Mouse (Mus musculus) heart, embryonic 15.5 days (tissue): ENCODE measurements around the gene Sctr. TPM values are rescaled to one million over a fixed set of nuclear protein-coding genes. Genes with fewer than 3 reads are reported as not detected.

Experiments
- ATAC-seq: fragments of 200-750 bp; cut with Nextera tagmentation; replicated peaks from 2 replicates; pipeline ENCODE4 v1.8.0; 2017; ENCODE audit warnings: low read depth, moderate TSS enrichment; ENCODE audit not compliant: insufficient number of reproducible peaks, insufficient read depth, low FRiP score
- H3K27ac ChIP-seq: fragments of 300-500 bp; sonication (generic); 2 replicates; pipeline ENCODE4 v1.5.1; 2015; ENCODE audit warnings: mild to moderate bottlenecking, inconsistent platforms
- H3K27me3 ChIP-seq: fragments of 300-500 bp; sonication (generic); 2 replicates; pipeline ENCODE4 v1.6.1; 2015; ENCODE audit warnings: inconsistent platforms
- H3K36me3 ChIP-seq: fragments of 300-500 bp; sonication (generic); 2 replicates; pipeline ENCODE4 v1.6.1; 2015; ENCODE audit warnings: mild to moderate bottlenecking, inconsistent platforms
- H3K4me1 ChIP-seq: fragments of 300-500 bp; sonication (generic); replicated peaks from 2 replicates; pipeline ENCODE4 v1.6.1; 2015; ENCODE audit warnings: inconsistent platforms
- H3K4me2 ChIP-seq: fragments of 300-500 bp; sonication (generic); 2 replicates; pipeline ENCODE4 v1.6.1; 2015; ENCODE audit warnings: inconsistent platforms, mild to moderate bottlenecking, moderate library complexity
- H3K4me3 ChIP-seq: fragments of 300-500 bp; sonication (generic); 2 replicates; pipeline ENCODE4 v1.5.1; 2015; ENCODE audit warnings: mild to moderate bottlenecking, inconsistent platforms
- H3K9ac ChIP-seq: fragments of 300-500 bp; sonication (generic); 2 replicates; pipeline ENCODE4 v1.6.1; 2015; ENCODE audit warnings: mild to moderate bottlenecking, inconsistent platforms
- H3K9me3 ChIP-seq: fragments of 300-500 bp; sonication (generic); replicated peaks from 2 replicates; pipeline ENCODE4 v1.6.1; 2016; ENCODE audit warnings: inconsistent platforms
- WGBS: fragments of 180-500 bp; shearing (Covaris S2); methylation state at CpG from one replicate; pipeline ENCODE4 v1.1.7; 2015; ENCODE audit warnings: mixed read lengths; 5-methylcytosine and 5-hydroxymethylcytosine counted together
- polyA plus RNA-seq: library from polyadenylated mRNA; unstranded; fragments of >200 nt; fragmentation: Nextera tagmentation; extraction: Ambion mirVana; gene quantifications from 2 replicates; pipeline ENCODE4 v1.2.1, GENCODE M21; 2015

Sctr gene
- polyA plus RNA-seq, 1 experiment from 2014 or later, result not detected

DNA sequence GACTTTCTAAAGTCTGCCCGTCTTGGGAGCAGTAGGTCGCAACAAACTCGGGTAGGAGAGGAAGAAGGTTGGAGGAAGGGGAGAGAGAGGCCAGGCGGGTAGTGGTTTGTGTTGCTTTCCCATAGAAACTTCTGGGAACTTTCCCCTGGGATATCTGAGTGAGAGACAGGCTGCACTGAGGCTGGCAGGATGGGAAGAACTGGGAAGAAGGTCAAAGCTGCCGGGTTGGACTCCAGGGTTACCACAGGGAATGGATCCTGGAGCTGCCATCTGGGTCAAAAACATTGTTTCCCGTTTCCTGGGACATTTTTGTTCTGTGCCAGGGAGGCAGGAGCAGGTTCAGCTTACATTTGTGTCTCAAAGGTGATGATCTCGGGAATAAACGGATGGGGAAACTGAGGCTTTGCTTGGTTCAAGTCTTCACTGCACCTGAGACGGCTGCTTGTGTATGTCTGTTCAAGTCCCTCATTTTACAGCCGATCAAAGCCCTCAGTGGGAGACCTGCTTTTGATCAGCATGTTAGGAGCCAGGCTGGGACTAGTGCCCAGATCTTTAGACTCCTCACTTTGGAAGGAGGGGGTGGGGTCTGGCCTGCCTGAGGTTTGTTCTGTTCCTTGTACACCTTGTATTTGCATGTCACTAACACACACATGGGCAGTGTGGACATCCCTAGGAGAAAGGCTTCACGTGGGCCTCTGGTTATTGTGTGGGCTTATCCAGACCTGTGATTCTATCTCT, 1.3 kb downstream of the Sctr start:
- peak overlapping the region; percentile 47; the same call in 1 of the 2 replicates for H3K4me3 ChIP-seq
- H3K4me1 ChIP-seq, result peaks cover 15% of the 10 kb centered on the region
- no peaks in the 10 kb centered on the region for H3K9me3 ChIP-seq
- peak overlapping the region; percentile 81 for H3K4me2 ChIP-seq
- H3K27ac ChIP-seq, result no peak overlapping the region
- peaks cover 25% of the 10 kb centered on the region for H3K27me3 ChIP-seq
- 35% methylated on average over 11 of the region's 11 CpGs for WGBS
- H3K36me3 ChIP-seq, result no peaks in the 10 kb centered on the region
- ATAC-seq, result no peak
- H3K9ac ChIP-seq, result peak overlapping the region; percentile 44; the same call in 1 of the 2 replicates

- Histone ChIP-seq H3K4me2 (no peak overlapping the region), H3K9ac (no peak overlapping the region), H3K27me3 (peaks cover 7% of the 10 kb centered on the region; the same call in 1 of the 2 replicates), H3K36me3 (no peaks in the 10 kb centered on the region), H3K9me3 (no peaks in the 10 kb centered on the region), H3K27ac (no peak overlapping the region), H3K4me1 (peaks cover 5% of the 10 kb centered on the region), H3K4me3 (no peak overlapping the region)
- WGBS, result 87% methylated on average over 12 of the region's 12 CpGs
- no peak for ATAC-seq
Measured at GRCm38 (mm10) chr1:120012638-120013037, 5.9 kb downstream of the Sctr start.

GRCm38 (mm10) chr1:120013111-120013510, 6.4 kb downstream of the Sctr start:
- no peak for ATAC-seq
- H3K9me3 ChIP-seq, result no peaks in the 10 kb centered on the region
- peaks cover 3% of the 10 kb centered on the region; the same call in 1 of the 2 replicates for H3K27me3 ChIP-seq
- no peak overlapping the region for H3K4me2 ChIP-seq
- H3K4me3 ChIP-seq, result no peak overlapping the region
- peaks cover under 1% of the 10 kb centered on the region for H3K4me1 ChIP-seq
- no peak overlapping the region for H3K9ac ChIP-seq
- no peaks in the 10 kb centered on the region for H3K36me3 ChIP-seq
- H3K27ac ChIP-seq, result no peak overlapping the region

DNA sequence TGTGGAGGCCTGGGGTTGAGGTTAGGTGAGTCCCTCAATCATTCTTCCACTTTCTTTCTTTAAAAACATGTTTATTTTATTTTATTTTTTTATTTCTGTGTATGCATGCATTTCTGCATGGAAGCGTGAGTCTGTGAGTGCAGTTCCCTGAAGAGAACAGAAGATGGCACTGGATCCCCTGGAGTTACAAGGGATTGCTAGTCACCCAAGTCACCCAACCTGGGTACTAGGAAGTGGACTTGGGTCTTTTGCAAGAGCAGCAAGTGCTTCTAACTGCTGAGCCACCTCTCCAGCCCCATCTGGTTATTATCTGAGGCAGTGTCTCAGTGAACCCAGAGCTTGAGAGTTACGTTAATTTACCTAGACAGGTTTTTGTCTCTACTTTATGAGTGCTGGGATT, 9.5 kb downstream of the Sctr start:
- no peak overlapping the region for H3K4me2 ChIP-seq
- ATAC-seq, result no peak
- no peaks in the 10 kb centered on the region for H3K4me1 ChIP-seq
- H3K9ac ChIP-seq, result no peak overlapping the region
- H3K4me3 ChIP-seq, result no peak overlapping the region
- 83% methylated on average over 2 of the region's 2 CpGs for WGBS
- H3K27ac ChIP-seq, result no peak overlapping the region
- H3K27me3 ChIP-seq, result no peaks in the 10 kb centered on the region
- no peaks in the 10 kb centered on the region for H3K36me3 ChIP-seq
- H3K9me3 ChIP-seq, result no peaks in the 10 kb centered on the region

DNA sequence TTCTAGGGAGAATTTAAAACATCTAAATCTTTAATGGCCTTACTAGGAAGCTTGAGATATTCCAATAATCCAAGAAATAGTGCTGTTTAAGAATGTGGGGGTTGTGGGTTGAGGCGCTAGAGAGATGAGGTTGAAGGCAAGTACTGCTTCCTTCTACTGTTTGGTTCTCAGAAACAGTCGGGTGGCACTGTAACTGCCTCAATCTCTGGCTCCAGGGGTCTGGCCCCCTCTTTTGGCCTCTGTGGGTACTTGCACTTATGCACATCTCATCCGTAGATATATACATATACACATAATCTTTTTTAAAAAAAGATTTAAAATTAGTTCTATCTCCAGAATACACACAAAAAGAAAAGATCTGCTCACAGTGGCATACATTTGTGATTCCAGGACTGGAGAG, 12.2 kb downstream of the Sctr start:
- Histone ChIP-seq H3K9ac (no peak overlapping the region), H3K36me3 (no peaks in the 10 kb centered on the region), H3K4me2 (no peak overlapping the region), H3K27me3 (no peaks in the 10 kb centered on the region), H3K27ac (no peak overlapping the region), H3K4me3 (no peak overlapping the region), H3K9me3 (no peaks in the 10 kb centered on the region), H3K4me1 (no peaks in the 10 kb centered on the region)
- no peak for ATAC-seq
- WGBS, result 67% methylated on average over 3 of the region's 3 CpGs

DNA sequence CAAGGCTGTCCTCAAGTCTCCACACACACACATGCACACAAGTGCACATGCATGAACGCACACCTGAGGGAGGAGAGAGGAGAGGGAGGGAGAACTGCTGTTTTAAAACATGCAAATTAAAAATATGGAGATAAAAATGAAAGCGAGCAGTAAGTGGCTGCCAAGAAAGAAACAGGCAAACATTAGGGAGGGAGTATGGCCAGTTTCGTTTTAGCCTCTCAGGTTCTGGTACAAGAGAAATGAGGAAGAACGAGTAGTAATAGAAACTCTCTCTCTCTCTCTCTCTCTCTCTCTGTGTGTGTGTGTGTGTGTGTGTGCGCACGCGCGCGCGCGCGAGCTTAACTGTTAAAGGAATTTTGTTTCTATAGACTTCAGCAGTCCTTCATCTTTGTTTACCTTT, 12.7 kb downstream of the Sctr start:
- Histone ChIP-seq H3K4me2 (no peak overlapping the region), H3K4me3 (no peak overlapping the region), H3K36me3 (no peaks in the 10 kb centered on the region), H3K27ac (no peak overlapping the region), H3K9me3 (no peaks in the 10 kb centered on the region), H3K27me3 (no peaks in the 10 kb centered on the region), H3K9ac (no peak overlapping the region), H3K4me1 (no peaks in the 10 kb centered on the region)
- 86% methylated on average over 12 of the region's 12 CpGs for WGBS
- ATAC-seq, result no peak

DNA sequence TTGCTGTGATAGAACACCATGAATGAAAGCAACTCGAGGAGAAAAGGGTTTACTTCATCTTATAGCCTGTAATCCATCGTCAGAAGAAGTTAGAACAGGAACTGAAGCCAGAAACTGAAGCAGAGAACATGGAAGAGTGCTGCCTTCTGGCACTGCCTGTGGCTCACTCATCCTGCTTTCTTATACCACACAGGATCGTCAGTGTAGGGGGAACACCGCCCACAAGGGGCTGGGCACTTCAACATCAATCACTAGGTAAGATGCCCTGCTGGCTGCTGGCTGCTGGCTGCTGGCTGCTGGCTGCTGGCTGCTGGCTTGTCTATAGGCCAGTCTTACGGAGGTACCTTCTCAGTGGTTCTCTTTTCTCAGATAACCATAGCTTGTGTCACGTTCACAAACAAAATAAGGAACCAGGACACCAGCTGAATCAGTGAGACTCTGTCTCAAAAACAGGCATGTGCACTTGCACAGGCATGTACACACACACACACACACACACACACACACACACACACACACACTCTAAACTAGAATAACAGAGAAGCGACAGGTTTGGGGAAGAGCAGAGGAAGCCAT, 13.7 kb downstream of the Sctr start:
- Histone ChIP-seq H3K27me3 (no peaks in the 10 kb centered on the region), H3K9ac (no peak overlapping the region), H3K27ac (no peak overlapping the region), H3K4me1 (peaks cover 8% of the 10 kb centered on the region), H3K4me2 (no peak overlapping the region), H3K9me3 (no peaks in the 10 kb centered on the region), H3K4me3 (no peak overlapping the region), H3K36me3 (no peaks in the 10 kb centered on the region)
- no peak for ATAC-seq
- 58% methylated on average over 7 of the region's 7 CpGs for WGBS

GRCm38 (mm10) chr1:120021951-120022350, 15.3 kb downstream of the Sctr start:
- H3K9me3 ChIP-seq, result no peaks in the 10 kb centered on the region
- H3K36me3 ChIP-seq, result no peaks in the 10 kb centered on the region
- H3K4me1 ChIP-seq, result peaks cover 11% of the 10 kb centered on the region
- H3K4me3 ChIP-seq, result no peak overlapping the region
- no peaks in the 10 kb centered on the region for H3K27me3 ChIP-seq
- H3K4me2 ChIP-seq, result no peak overlapping the region
- ATAC-seq, result no peak
- 80% methylated on average over 17 of the region's 17 CpGs for WGBS
- no peak overlapping the region for H3K27ac ChIP-seq
- no peak overlapping the region for H3K9ac ChIP-seq

- Histone ChIP-seq H3K4me1 (peaks cover 20% of the 10 kb centered on the region), H3K4me2 (no peak overlapping the region), H3K27ac (peak overlapping the region; percentile 80), H3K9ac (no peak overlapping the region), H3K4me3 (no peak overlapping the region), H3K9me3 (no peaks in the 10 kb centered on the region), H3K27me3 (no peaks in the 10 kb centered on the region), H3K36me3 (no peaks in the 10 kb centered on the region)
- 44% methylated on average over 10 of the region's 10 CpGs for WGBS
- 0 out of 2 replicates have a peak, but pooled peaks have one; percentile 21 for ATAC-seq
Measured at GRCm38 (mm10) chr1:120024331-120025049, 17.8 kb downstream of the Sctr start.

DNA sequence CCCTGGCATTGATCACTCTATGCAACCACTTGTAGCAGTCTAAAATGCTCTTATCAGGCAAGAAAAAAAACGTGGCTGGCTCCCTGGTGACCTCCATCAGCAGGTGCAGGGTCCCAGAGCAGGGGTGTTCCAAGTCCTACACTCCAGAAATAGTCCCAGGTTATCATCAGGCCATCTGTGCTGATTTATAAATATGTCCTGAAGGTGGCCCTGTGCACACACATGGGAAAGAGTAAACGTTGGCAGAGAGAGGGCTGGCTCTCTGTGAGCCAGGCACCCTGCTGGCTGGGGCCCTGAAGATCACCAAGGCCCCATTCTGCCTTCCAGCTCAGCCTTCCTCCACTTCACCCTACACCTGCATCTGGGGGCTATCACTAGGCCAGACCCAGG, 18.4 kb downstream of the Sctr start:
- Histone ChIP-seq H3K9ac (no peak overlapping the region), H3K4me3 (no peak overlapping the region), H3K4me1 (peaks cover 20% of the 10 kb centered on the region), H3K9me3 (no peaks in the 10 kb centered on the region), H3K36me3 (no peaks in the 10 kb centered on the region), H3K27me3 (no peaks in the 10 kb centered on the region), H3K27ac (peak overlapping the region; percentile 80), H3K4me2 (no peak overlapping the region)
- no peak for ATAC-seq
- 22% methylated on average over 2 of the region's 2 CpGs for WGBS

DNA sequence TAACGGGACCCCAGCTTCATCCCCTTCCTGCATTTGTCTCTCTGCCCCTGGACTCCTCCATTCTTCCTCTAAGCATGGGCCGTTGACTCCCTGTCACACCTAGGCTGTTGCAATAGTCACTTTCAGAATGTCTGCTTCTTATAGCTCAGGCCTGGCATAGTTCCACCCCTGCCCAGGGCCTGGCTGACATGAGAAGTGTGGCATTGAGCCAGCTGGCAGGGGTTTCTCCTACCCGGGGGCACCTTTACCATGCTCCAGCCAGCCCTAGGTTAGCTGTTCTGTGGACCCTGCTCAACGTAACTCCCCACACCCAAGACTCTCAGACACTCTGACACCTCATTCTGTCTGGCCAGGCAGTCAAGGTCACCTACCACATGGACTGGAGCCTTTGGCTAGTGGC, 21.0 kb downstream of the Sctr start:
- H3K9me3 ChIP-seq, result no peaks in the 10 kb centered on the region
- H3K27ac ChIP-seq, result peak overlapping the region; percentile 66
- peaks cover 20% of the 10 kb centered on the region for H3K4me1 ChIP-seq
- WGBS, result 30% methylated on average over 4 of the region's 4 CpGs
- peak overlapping the region; percentile 34 for H3K4me2 ChIP-seq
- no peaks in the 10 kb centered on the region for H3K27me3 ChIP-seq
- ATAC-seq, result peak; percentile 68
- no peak overlapping the region; the same call in 1 of the 2 replicates for H3K9ac ChIP-seq
- H3K36me3 ChIP-seq, result no peaks in the 10 kb centered on the region
- no peak overlapping the region for H3K4me3 ChIP-seq
